Mouse (Mus musculus): ENCODE data around the gene 4930415O20Rik. TPM values are rescaled to one million over a fixed set of nuclear protein-coding genes. Genes with fewer than 3 reads are reported as not detected.

Gene 4930415O20Rik
- polyA plus RNA-seq, 1 experiment: 0.09 TPM

GRCm38 (mm10) chr15:98569795-98570365 is 924 bp upstream of the 4930415O20Rik start:
- TF ChIP-seq MYOD1 (IDR thresholded peaks at IDR 0.05; ENCODE audit: control insufficient read depth, insufficient read length, low read depth): no peak
- no peak for TF ChIP-seq USF1 (IDR thresholded peaks at IDR 0.05; ENCODE audit: low read depth)
- TF ChIP-seq FOSL1 (IDR thresholded peaks at IDR 0.05; ENCODE audit: insufficient read depth, low read length, poor library complexity, severe bottlenecking): no peak
- no peak for TF ChIP-seq MYOG (IDR thresholded peaks at IDR 0.05; ENCODE audit: control insufficient read depth, extremely low read depth, insufficient read length)
- no peak for TF ChIP-seq CEBPB (IDR thresholded peaks at IDR 0.05; ENCODE audit: low read depth)
- no peak for TF ChIP-seq MAX (IDR thresholded peaks at IDR 0.05)
- TF ChIP-seq CTCF (IDR thresholded peaks at IDR 0.05; ENCODE audit: control insufficient read depth, insufficient read depth, insufficient read length): no peak
- Histone ChIP-seq H3K27me3 (ENCODE audit: control insufficient read depth, insufficient read depth, insufficient read length) (no peaks in the 10 kb centered on the region), H3K4me3 (ENCODE audit: insufficient read depth, poor library complexity, severe bottlenecking) (no peak overlapping the region), H3K79me2 (ENCODE audit: control insufficient read depth, insufficient read depth) (peaks cover 50% of the 10 kb centered on the region), H3K36me3 (ENCODE audit: control insufficient read depth, insufficient read depth) (peaks cover 11% of the 10 kb centered on the region), H3K79me3 (ENCODE audit: low read depth) (peaks cover 40% of the 10 kb centered on the region), H3ac (ENCODE audit: control insufficient read depth, insufficient read length, low read depth) (no peak overlapping the region)

- Histone ChIP-seq H3K4me3 (ENCODE audit: insufficient read depth, poor library complexity, severe bottlenecking) (no peak overlapping the region), H3K79me3 (ENCODE audit: low read depth) (peaks cover 11% of the 10 kb centered on the region), H3K27me3 (ENCODE audit: control insufficient read depth, insufficient read depth, insufficient read length) (no peaks in the 10 kb centered on the region), H3ac (ENCODE audit: control insufficient read depth, insufficient read length, low read depth) (no peak overlapping the region), H3K79me2 (ENCODE audit: control insufficient read depth, insufficient read depth) (peaks cover 17% of the 10 kb centered on the region), H3K36me3 (ENCODE audit: control insufficient read depth, insufficient read depth) (peaks cover 4% of the 10 kb centered on the region)
- TF ChIP-seq USF1 (IDR thresholded peaks at IDR 0.05; ENCODE audit: low read depth) (no peak), FOSL1 (IDR thresholded peaks at IDR 0.05; ENCODE audit: insufficient read depth, low read length, poor library complexity, severe bottlenecking) (no peak), CTCF (IDR thresholded peaks at IDR 0.05; ENCODE audit: control insufficient read depth, insufficient read depth, insufficient read length) (no peak), MAX (IDR thresholded peaks at IDR 0.05) (no peak), MYOG (IDR thresholded peaks at IDR 0.05; ENCODE audit: control insufficient read depth, extremely low read depth, insufficient read length) (no peak), CEBPB (IDR thresholded peaks at IDR 0.05; ENCODE audit: low read depth) (no peak), MYOD1 (IDR thresholded peaks at IDR 0.05; ENCODE audit: control insufficient read depth, insufficient read length, low read depth) (no peak)
Observed at GRCm38 (mm10) chr15:98573293-98573692, 2.5 kb downstream of the 4930415O20Rik start.

- Histone ChIP-seq H3K79me3 (ENCODE audit: low read depth) (no peaks in the 10 kb centered on the region), H3ac (ENCODE audit: control insufficient read depth, insufficient read length, low read depth) (no peak overlapping the region), H3K79me2 (ENCODE audit: control insufficient read depth, insufficient read depth) (no peaks in the 10 kb centered on the region), H3K4me3 (ENCODE audit: insufficient read depth, poor library complexity, severe bottlenecking) (no peak overlapping the region), H3K27me3 (ENCODE audit: control insufficient read depth, insufficient read depth, insufficient read length) (no peaks in the 10 kb centered on the region), H3K36me3 (ENCODE audit: control insufficient read depth, insufficient read depth) (no peaks in the 10 kb centered on the region)
- TF ChIP-seq CTCF (IDR thresholded peaks at IDR 0.05; ENCODE audit: control insufficient read depth, insufficient read depth, insufficient read length) (no peak), MYOG (IDR thresholded peaks at IDR 0.05; ENCODE audit: control insufficient read depth, extremely low read depth, insufficient read length) (no peak), MYOD1 (IDR thresholded peaks at IDR 0.05; ENCODE audit: control insufficient read depth, insufficient read length, low read depth) (no peak), FOSL1 (IDR thresholded peaks at IDR 0.05; ENCODE audit: insufficient read depth, low read length, poor library complexity, severe bottlenecking) (no peak)
Observed at GRCm38 (mm10) chr15:98579310-98579709, 8.5 kb downstream of the 4930415O20Rik start.

- no peaks in the 10 kb centered on the region for H3K79me2 ChIP-seq (ENCODE audit: control insufficient read depth, insufficient read depth)
- no peaks in the 10 kb centered on the region for H3K79me3 ChIP-seq (ENCODE audit: low read depth)
- no peaks in the 10 kb centered on the region for H3K36me3 ChIP-seq (ENCODE audit: control insufficient read depth, insufficient read depth)
- no peaks in the 10 kb centered on the region for H3K27me3 ChIP-seq (ENCODE audit: control insufficient read depth, insufficient read depth, insufficient read length)
- H3ac ChIP-seq (ENCODE audit: control insufficient read depth, insufficient read length, low read depth): no peak overlapping the region
- TF ChIP-seq MAX (IDR thresholded peaks at IDR 0.05) (peak; percentile 75), USF1 (IDR thresholded peaks at IDR 0.05; ENCODE audit: low read depth) (no peak), CTCF (IDR thresholded peaks at IDR 0.05; ENCODE audit: control insufficient read depth, insufficient read depth, insufficient read length) (peak; percentile 81)
- no peak overlapping the region for H3K4me3 ChIP-seq (ENCODE audit: insufficient read depth, poor library complexity, severe bottlenecking)
Observed at GRCm38 (mm10) chr15:98579795-98580464, 9.1 kb downstream of the 4930415O20Rik start.

GRCm38 (mm10) chr15:98582410-98582809 is 11.6 kb downstream of the 4930415O20Rik start:
- H3K79me3 ChIP-seq (ENCODE audit: low read depth): no peaks in the 10 kb centered on the region
- TF ChIP-seq FOSL1 (IDR thresholded peaks at IDR 0.05; ENCODE audit: insufficient read depth, low read length, poor library complexity, severe bottlenecking) (no peak), MYOD1 (IDR thresholded peaks at IDR 0.05; ENCODE audit: control insufficient read depth, insufficient read length, low read depth) (no peak), CEBPB (IDR thresholded peaks at IDR 0.05; ENCODE audit: low read depth) (no peak), CTCF (IDR thresholded peaks at IDR 0.05; ENCODE audit: control insufficient read depth, insufficient read depth, insufficient read length) (no peak), MAX (IDR thresholded peaks at IDR 0.05) (no peak), MYOG (IDR thresholded peaks at IDR 0.05; ENCODE audit: control insufficient read depth, extremely low read depth, insufficient read length) (no peak), USF1 (IDR thresholded peaks at IDR 0.05; ENCODE audit: low read depth) (no peak)
- no peak overlapping the region for H3K4me3 ChIP-seq (ENCODE audit: insufficient read depth, poor library complexity, severe bottlenecking)
- H3K79me2 ChIP-seq (ENCODE audit: control insufficient read depth, insufficient read depth): no peaks in the 10 kb centered on the region
- H3K36me3 ChIP-seq (ENCODE audit: control insufficient read depth, insufficient read depth): no peaks in the 10 kb centered on the region
- H3K27me3 ChIP-seq (ENCODE audit: control insufficient read depth, insufficient read depth, insufficient read length): no peaks in the 10 kb centered on the region
- no peak overlapping the region for H3ac ChIP-seq (ENCODE audit: control insufficient read depth, insufficient read length, low read depth)

GRCm38 (mm10) chr15:98582996-98583395 is 12.2 kb downstream of the 4930415O20Rik start:
- no peak overlapping the region for H3K4me3 ChIP-seq (ENCODE audit: insufficient read depth, poor library complexity, severe bottlenecking)
- H3K79me2 ChIP-seq (ENCODE audit: control insufficient read depth, insufficient read depth): no peaks in the 10 kb centered on the region
- no peaks in the 10 kb centered on the region for H3K79me3 ChIP-seq (ENCODE audit: low read depth)
- H3ac ChIP-seq (ENCODE audit: control insufficient read depth, insufficient read length, low read depth): no peak overlapping the region
- no peak for TF ChIP-seq MYOD1 (IDR thresholded peaks at IDR 0.05; ENCODE audit: control insufficient read depth, insufficient read length, low read depth)
- TF ChIP-seq MYOG (IDR thresholded peaks at IDR 0.05; ENCODE audit: control insufficient read depth, extremely low read depth, insufficient read length): no peak
- no peak for TF ChIP-seq CEBPB (IDR thresholded peaks at IDR 0.05; ENCODE audit: low read depth)
- TF ChIP-seq FOSL1 (IDR thresholded peaks at IDR 0.05; ENCODE audit: insufficient read depth, low read length, poor library complexity, severe bottlenecking): no peak
- no peak for TF ChIP-seq USF1 (IDR thresholded peaks at IDR 0.05; ENCODE audit: low read depth)
- no peak for TF ChIP-seq MAX (IDR thresholded peaks at IDR 0.05)
- no peaks in the 10 kb centered on the region for H3K36me3 ChIP-seq (ENCODE audit: control insufficient read depth, insufficient read depth)
- H3K27me3 ChIP-seq (ENCODE audit: control insufficient read depth, insufficient read depth, insufficient read length): no peaks in the 10 kb centered on the region

Data from C2C12 (cell line).